Mouse (Mus musculus): ENCODE data around the gene Crlf3.

DNA sequence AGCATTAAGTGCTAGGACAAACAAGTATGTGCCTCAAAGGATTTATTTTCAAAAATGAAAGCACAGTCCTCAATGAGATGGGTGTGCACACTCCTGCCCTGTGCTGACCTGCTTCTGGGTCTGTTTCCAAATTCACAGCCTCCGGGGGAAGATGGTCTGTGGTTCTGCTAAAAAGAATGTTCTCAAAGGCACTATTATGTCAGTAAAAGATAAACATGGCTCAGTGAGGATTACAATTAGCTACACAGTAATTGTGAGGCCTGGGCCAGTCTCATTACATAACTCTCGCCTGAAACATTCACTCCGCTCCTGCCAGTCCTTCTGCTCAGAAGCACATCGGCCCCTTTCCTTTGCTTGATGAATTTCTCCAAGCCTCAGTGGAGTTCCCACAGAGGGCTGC is 18.6 kb downstream of the Crlf3 start:
- TF ChIP-seq CHD2 (IDR thresholded peaks at IDR 0.05; ENCODE audit: low read depth, low read length) (no peak), ZC3H11A (IDR thresholded peaks at IDR 0.05; ENCODE audit: borderline replicate concordance, low read depth, low read length) (no peak), HCFC1 (IDR thresholded peaks at IDR 0.05; ENCODE audit: borderline replicate concordance, insufficient read depth, low read length) (no peak), MAFK (IDR thresholded peaks at IDR 0.05; ENCODE audit: insufficient read depth, low read depth, low read length) (no peak), ZNF384 (IDR thresholded peaks at IDR 0.05; ENCODE audit: low read depth, low read length) (no peak)
